Mouse (Mus musculus) hindbrain, embryonic 14.5 days (tissue): ENCODE measurements at regions not wholly inside any gene's neighbourhood (a gene's known extent, or its start where the extent isn't known, plus 50 kb on each side); places are given as distances from the start of the nearest gene placed in this dataset.

Experiments used
- ATAC-seq: fragments of 200-750 bp; cut with Nextera tagmentation; 2 replicates; pipeline ENCODE4 v1.8.0; 2017; ENCODE audit warnings: moderate number of reproducible peaks, mild to moderate bottlenecking, moderate TSS enrichment, moderate library complexity; ENCODE audit not compliant: low FRiP score
- DNase-seq: peaks from one replicate; pipeline ENCODE4 v3.0.0-alpha.2; 2015; ENCODE audit warnings: low spot score
- H3K27ac ChIP-seq: fragments of 300-500 bp; sonication (generic); 2 replicates; pipeline ENCODE4 v1.5.1; 2014; ENCODE audit warnings: mild to moderate bottlenecking, moderate library complexity
- H3K27me3 ChIP-seq: fragments of 300-500 bp; sonication (generic); 2 replicates; pipeline ENCODE4 v1.6.1; 2014; ENCODE audit warnings: mild to moderate bottlenecking, low read length, mixed read lengths; ENCODE audit not compliant: control insufficient read depth, insufficient read depth
- H3K36me3 ChIP-seq: fragments of 300-500 bp; sonication (generic); replicated peaks from 2 replicates; pipeline ENCODE4 v1.6.1; 2014; ENCODE audit not compliant: control insufficient read depth, insufficient read depth
- H3K4me1 ChIP-seq: fragments of 300-500 bp; sonication (generic); replicated peaks from 2 replicates; pipeline ENCODE4 v1.6.1; 2014; ENCODE audit warnings: antibody characterized with exemption, low read length, mixed read lengths; ENCODE audit not compliant: control insufficient read depth, insufficient read depth
- H3K4me2 ChIP-seq: fragments of 300-500 bp; sonication (generic); replicated peaks from 2 replicates; pipeline ENCODE4 v1.6.1; 2014; ENCODE audit warnings: mild to moderate bottlenecking, moderate library complexity
- H3K4me3 ChIP-seq: fragments of 300-500 bp; sonication (generic); replicated peaks from 2 replicates; pipeline ENCODE4 v1.5.1; 2014; ENCODE audit warnings: mild to moderate bottlenecking, low read length
- H3K9ac ChIP-seq: fragments of 300-500 bp; sonication (generic); 2 replicates; pipeline ENCODE4 v1.6.1; 2014
- H3K9me3 ChIP-seq: fragments of 300-500 bp; sonication (generic); 2 replicates; pipeline ENCODE4 v1.6.1; 2016; ENCODE audit warnings: low read length; ENCODE audit not compliant: control insufficient read depth
- WGBS: fragments of 180-500 bp; shearing (Covaris S2); extraction: QIAGEN DNeasy Blood & Tissue Kit; methylation state at CpG from one replicate; pipeline ENCODE4 v1.1.7; 2014; 5-methylcytosine and 5-hydroxymethylcytosine counted together

GRCm38 (mm10) chr3:54017943-54018649 lies 137.7 kb upstream of the Trpc4 start:
- 23% methylated on average over 4 of the region's 4 CpGs for WGBS
- 0 out of 2 replicates have a peak overlapping the region, but pooled peaks have one; percentile 1 for H3K27ac ChIP-seq
- DNase-seq, result no peak
- no peak overlapping the region for H3K4me2 ChIP-seq
- H3K27me3 ChIP-seq, result no peaks in the 10 kb centered on the region
- H3K36me3 ChIP-seq, result no peaks in the 10 kb centered on the region
- peaks cover 4% of the 10 kb centered on the region for H3K4me1 ChIP-seq
- H3K9ac ChIP-seq, result no peak overlapping the region
- no peak overlapping the region for H3K4me3 ChIP-seq
- ATAC-seq, result no peak; the same call in 1 of the 2 replicates
- H3K9me3 ChIP-seq, result no peaks in the 10 kb centered on the region

DNA sequence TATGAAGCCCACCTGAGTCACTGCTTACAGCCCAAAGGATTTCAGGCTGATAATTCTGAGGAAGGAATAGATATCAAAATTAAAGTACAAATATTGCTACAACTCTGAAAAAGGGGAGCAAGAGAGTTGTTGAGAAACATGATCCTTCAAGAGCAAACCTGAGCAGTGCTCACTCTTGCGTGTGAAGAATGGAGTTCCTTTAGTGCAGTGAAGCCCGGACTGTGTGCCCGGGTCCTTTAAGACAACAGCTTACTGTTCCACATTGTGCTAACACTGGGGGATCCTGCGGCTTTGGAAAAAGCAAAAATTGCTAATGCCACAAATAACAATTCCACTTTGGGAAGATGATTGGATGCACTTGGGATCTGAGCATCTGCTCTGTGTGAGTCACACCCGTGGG lies 139.0 kb upstream of the Trpc4 start:
- H3K9ac ChIP-seq, result no peak overlapping the region
- H3K27me3 ChIP-seq, result no peaks in the 10 kb centered on the region
- peaks cover 4% of the 10 kb centered on the region for H3K4me1 ChIP-seq
- ATAC-seq (no peak), DNase-seq (no peak)
- H3K9me3 ChIP-seq, result no peaks in the 10 kb centered on the region
- WGBS, result 59% methylated on average over 5 of the region's 5 CpGs
- no peak overlapping the region for H3K4me3 ChIP-seq
- no peak overlapping the region for H3K4me2 ChIP-seq
- H3K36me3 ChIP-seq, result no peaks in the 10 kb centered on the region
- H3K27ac ChIP-seq, result no peak overlapping the region

DNA sequence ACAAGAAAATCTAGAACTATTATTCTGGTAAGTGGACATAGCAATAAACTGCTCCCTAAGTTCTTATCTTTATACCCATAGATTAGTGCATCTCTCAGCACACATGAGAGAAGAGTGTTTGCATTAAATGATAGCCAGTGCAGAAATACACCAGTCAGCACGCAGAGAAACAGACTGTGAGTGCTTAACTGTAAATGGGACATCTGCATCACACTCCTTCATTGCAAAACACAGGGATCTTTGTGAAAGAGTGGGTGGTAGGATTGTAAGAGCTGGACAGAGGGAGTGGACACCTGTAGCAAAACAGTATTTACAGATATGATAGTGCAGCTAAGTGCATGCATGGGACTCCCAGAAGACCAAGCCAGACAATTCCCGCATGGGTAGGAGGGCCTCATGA lies 144.8 kb upstream of the Trpc4 start:
- DNase-seq, result no peak
- H3K4me3 ChIP-seq, result no peak overlapping the region
- WGBS, result 100% methylated on average over 2 of the region's 2 CpGs
- H3K27ac ChIP-seq, result no peak overlapping the region
- no peaks in the 10 kb centered on the region for H3K9me3 ChIP-seq
- no peak for ATAC-seq
- no peaks in the 10 kb centered on the region for H3K36me3 ChIP-seq
- no peak overlapping the region for H3K9ac ChIP-seq
- H3K27me3 ChIP-seq, result no peaks in the 10 kb centered on the region
- no peak overlapping the region for H3K4me2 ChIP-seq
- no peaks in the 10 kb centered on the region for H3K4me1 ChIP-seq

DNA sequence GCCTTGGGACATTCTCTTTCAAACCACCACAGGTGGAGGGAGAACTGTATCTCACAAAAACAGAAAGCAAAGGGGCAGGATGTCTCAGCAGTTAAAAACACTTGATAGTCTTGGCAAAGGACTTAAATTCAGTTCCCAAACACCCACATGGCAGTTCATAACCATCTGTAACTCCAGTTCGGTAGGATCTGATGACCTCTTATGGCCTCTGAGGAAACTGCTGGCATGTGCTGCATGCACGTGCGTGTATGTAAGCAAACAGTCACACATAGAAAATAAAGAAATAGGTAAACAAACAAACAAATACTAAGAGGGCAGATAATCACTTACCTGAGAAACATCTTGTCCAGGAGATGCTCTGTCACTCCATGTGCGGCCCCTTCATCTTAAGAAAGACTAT lies 129.4 kb upstream of the Ufm1 start:
- Histone ChIP-seq H3K4me3 (no peak overlapping the region), H3K9me3 (no peaks in the 10 kb centered on the region), H3K9ac (no peak overlapping the region), H3K27ac (no peak overlapping the region), H3K4me1 (no peaks in the 10 kb centered on the region), H3K4me2 (no peak overlapping the region), H3K36me3 (no peaks in the 10 kb centered on the region), H3K27me3 (no peaks in the 10 kb centered on the region)
- WGBS, result 80% methylated on average over 4 of the region's 4 CpGs
- DNase-seq (no peak), ATAC-seq (no peak)

GRCm38 (mm10) chr3:53988796-53989195 lies 125.2 kb upstream of the Ufm1 start:
- 92% methylated on average over 9 of the region's 9 CpGs for WGBS
- H3K27me3 ChIP-seq, result no peaks in the 10 kb centered on the region
- H3K4me2 ChIP-seq, result no peak overlapping the region
- H3K27ac ChIP-seq, result no peak overlapping the region
- no peak overlapping the region for H3K9ac ChIP-seq
- no peaks in the 10 kb centered on the region for H3K4me1 ChIP-seq
- no peaks in the 10 kb centered on the region for H3K36me3 ChIP-seq
- ATAC-seq (no peak), DNase-seq (no peak)
- no peak overlapping the region for H3K4me3 ChIP-seq
- no peaks in the 10 kb centered on the region for H3K9me3 ChIP-seq

DNA sequence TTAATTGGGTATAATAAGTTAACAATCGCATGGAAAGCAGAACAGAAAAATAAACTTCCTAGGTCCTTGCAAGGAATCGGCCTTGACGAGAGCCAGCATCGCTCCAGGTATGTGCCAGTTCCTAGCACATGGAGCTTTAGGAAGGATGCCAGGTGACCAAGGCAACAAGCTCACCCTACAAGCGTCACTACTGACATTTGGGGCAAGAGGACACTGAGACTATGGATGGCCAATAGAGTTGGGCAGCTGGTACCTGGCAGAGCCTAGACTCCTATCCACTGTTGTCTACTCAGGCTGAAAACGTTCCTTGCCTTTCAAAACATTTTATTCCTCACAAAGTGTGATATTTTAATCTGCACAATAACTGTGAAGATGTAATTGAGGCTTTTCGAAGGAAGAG lies 124.6 kb upstream of the Ufm1 start:
- no peaks in the 10 kb centered on the region for H3K27me3 ChIP-seq
- no peak overlapping the region for H3K27ac ChIP-seq
- H3K4me2 ChIP-seq, result no peak overlapping the region
- no peak for DNase-seq
- no peaks in the 10 kb centered on the region for H3K4me1 ChIP-seq
- H3K36me3 ChIP-seq, result no peaks in the 10 kb centered on the region
- 92% methylated on average over 7 of the region's 7 CpGs for WGBS
- no peak overlapping the region for H3K9ac ChIP-seq
- ATAC-seq, result no peak
- no peak overlapping the region for H3K4me3 ChIP-seq
- H3K9me3 ChIP-seq, result no peaks in the 10 kb centered on the region

- no peaks in the 10 kb centered on the region for H3K27me3 ChIP-seq
- ATAC-seq, result no peak
- H3K36me3 ChIP-seq, result no peaks in the 10 kb centered on the region
- WGBS, result 83% methylated on average over 2 of the region's 2 CpGs
- no peak overlapping the region for H3K4me3 ChIP-seq
- no peak overlapping the region for H3K9ac ChIP-seq
- H3K9me3 ChIP-seq, result no peaks in the 10 kb centered on the region
- no peaks in the 10 kb centered on the region for H3K4me1 ChIP-seq
- H3K4me2 ChIP-seq, result no peak overlapping the region
- H3K27ac ChIP-seq, result no peak overlapping the region
- DNase-seq, result no peak
Observed at GRCm38 (mm10) chr3:53987316-53987715, 123.7 kb upstream of the Ufm1 start.

DNA sequence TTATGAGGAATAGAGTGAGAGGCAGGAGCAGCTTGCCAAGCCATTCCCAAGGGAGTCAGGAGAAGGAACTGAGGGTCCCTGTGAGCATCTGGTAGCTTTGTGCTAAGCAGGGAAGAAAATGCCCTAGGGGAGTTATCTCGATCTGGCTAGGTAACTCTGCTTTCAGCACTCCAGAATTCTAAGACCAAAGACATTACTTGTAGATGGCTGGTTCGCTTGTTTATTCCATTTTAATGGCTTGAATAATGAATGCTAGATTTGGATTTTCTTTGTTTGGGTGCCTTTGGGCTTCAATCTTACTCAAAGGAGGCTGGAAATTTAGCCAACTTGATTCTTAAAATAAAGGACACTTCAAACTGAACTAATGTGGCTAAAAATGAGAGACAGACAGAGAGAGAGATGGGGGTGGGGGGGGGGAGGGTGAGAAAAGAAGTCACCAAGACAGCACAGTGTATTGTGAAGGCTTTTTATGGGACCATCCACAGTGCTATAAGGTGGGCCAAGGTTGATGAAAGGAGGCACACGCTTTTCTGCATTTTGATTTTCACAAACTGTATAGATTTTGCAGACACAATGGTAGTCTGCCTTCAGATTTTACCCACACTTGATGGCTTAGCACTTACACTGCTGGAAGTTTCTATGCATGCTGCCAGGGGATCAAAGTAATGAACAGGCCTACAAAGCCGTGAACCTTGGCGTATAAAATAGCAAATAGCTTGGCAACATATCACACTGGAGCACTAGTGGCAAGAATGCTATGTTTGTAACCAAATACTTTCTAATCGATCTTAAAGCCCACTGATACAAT lies 121.3 kb upstream of the Ufm1 start:
- H3K4me1 ChIP-seq, result no peaks in the 10 kb centered on the region
- no peaks in the 10 kb centered on the region for H3K9me3 ChIP-seq
- 83% methylated on average over 6 of the region's 6 CpGs for WGBS
- H3K4me2 ChIP-seq, result no peak overlapping the region
- H3K9ac ChIP-seq, result no peak overlapping the region
- H3K4me3 ChIP-seq, result no peak overlapping the region
- no peaks in the 10 kb centered on the region for H3K36me3 ChIP-seq
- ATAC-seq, result no peak
- DNase-seq, result no peak
- no peaks in the 10 kb centered on the region for H3K27me3 ChIP-seq
- no peak overlapping the region for H3K27ac ChIP-seq

DNA sequence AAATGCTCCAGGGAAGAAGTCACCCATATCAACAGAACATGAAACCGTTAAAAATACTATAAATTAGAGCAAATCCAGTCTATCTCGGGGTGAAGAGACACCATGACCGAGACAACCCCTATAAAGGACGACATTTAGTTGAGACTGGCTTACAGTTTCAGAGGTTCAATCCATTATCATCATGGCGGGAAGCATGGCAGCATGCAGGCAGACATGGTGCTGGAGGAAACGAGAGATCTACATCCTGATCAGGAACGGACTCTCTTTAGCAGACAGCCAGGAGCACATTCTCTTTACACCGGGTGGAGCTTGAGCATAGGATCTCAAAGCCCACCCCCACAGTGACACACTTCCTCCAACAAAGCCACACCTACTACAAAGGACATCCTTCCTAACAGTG lies 118.7 kb upstream of the Ufm1 start:
- 90% methylated on average over 8 of the region's 8 CpGs for WGBS
- ATAC-seq, result no peak
- no peak overlapping the region for H3K27ac ChIP-seq
- H3K27me3 ChIP-seq, result no peaks in the 10 kb centered on the region
- no peak overlapping the region for H3K4me3 ChIP-seq
- no peak for DNase-seq
- H3K4me2 ChIP-seq, result no peak overlapping the region
- no peaks in the 10 kb centered on the region for H3K4me1 ChIP-seq
- no peaks in the 10 kb centered on the region for H3K36me3 ChIP-seq
- no peak overlapping the region for H3K9ac ChIP-seq
- no peaks in the 10 kb centered on the region for H3K9me3 ChIP-seq
